Mouse (Mus musculus) limb, embryonic 14.5 days (tissue): ENCODE data around the gene Cnnm1. TPM values are rescaled to one million over a fixed set of nuclear protein-coding genes. Genes with fewer than 3 reads are reported as not detected.

Experiments used
- ATAC-seq: fragments of 200-750 bp; cut with Nextera tagmentation; 2 replicates; pipeline ENCODE4 v1.8.0; 2017; ENCODE audit warnings: low read depth, moderate number of reproducible peaks, moderate TSS enrichment; ENCODE audit not compliant: low FRiP score
- DNase-seq: peaks from one replicate; pipeline ENCODE4 v3.0.0-alpha.2; 2015; ENCODE audit warnings: low spot score
- H3K27ac ChIP-seq: fragments of 300-500 bp; sonication (generic); replicated peaks from 2 replicates; pipeline ENCODE4 v1.5.1; 2014; ENCODE audit warnings: low read depth, mild to moderate bottlenecking, low read length, moderate library complexity, mixed read lengths
- H3K27me3 ChIP-seq: fragments of 300-500 bp; sonication (generic); 2 replicates; pipeline ENCODE4 v1.6.1; 2014; ENCODE audit warnings: low read length, mixed read lengths; ENCODE audit not compliant: control insufficient read depth, insufficient read depth
- H3K36me3 ChIP-seq: fragments of 300-500 bp; sonication (generic); 2 replicates; pipeline ENCODE4 v1.6.1; 2014; ENCODE audit warnings: mild to moderate bottlenecking, low read length, moderate library complexity, mixed read lengths; ENCODE audit not compliant: control insufficient read depth, insufficient read depth
- H3K4me1 ChIP-seq: fragments of 300-500 bp; sonication (generic); 2 replicates; pipeline ENCODE4 v1.6.1; 2014; ENCODE audit warnings: antibody characterized with exemption, low read length, mixed read lengths; ENCODE audit not compliant: control insufficient read depth, insufficient read depth
- H3K4me2 ChIP-seq: fragments of 300-500 bp; sonication (generic); replicated peaks from 2 replicates; pipeline ENCODE4 v1.6.1; 2014; ENCODE audit warnings: low read depth, mild to moderate bottlenecking, low read length, moderate library complexity; ENCODE audit not compliant: severe bottlenecking
- H3K4me3 ChIP-seq: fragments of 300-500 bp; sonication (generic); replicated peaks from 2 replicates; pipeline ENCODE4 v1.5.1; 2014; ENCODE audit warnings: low read length
- H3K9ac ChIP-seq: fragments of 300-500 bp; sonication (generic); 2 replicates; pipeline ENCODE4 v1.6.1; 2014; ENCODE audit warnings: mild to moderate bottlenecking, low read depth, low read length, moderate library complexity; ENCODE audit not compliant: severe bottlenecking
- H3K9me3 ChIP-seq: fragments of 300-500 bp; sonication (generic); 2 replicates; pipeline ENCODE4 v1.6.1; 2016; ENCODE audit warnings: low read length; ENCODE audit not compliant: control insufficient read depth
- POLR2A ChIP-seq: fragments of 200-500 bp; IDR thresholded peaks from 2 replicates; pipeline ENCODE4 v1.8.0; 2012; ENCODE audit warnings: inconsistent platforms, mild to moderate bottlenecking, moderate library complexity, borderline replicate concordance; ENCODE audit not compliant: insufficient read depth, insufficient read length; ENCODE audit errors: extremely low read depth
- WGBS: fragments of 180-500 bp; shearing (Covaris S2); extraction: QIAGEN DNeasy Blood & Tissue Kit; methylation state at CpG from one replicate; pipeline ENCODE4 v1.1.7; 2014; 5-methylcytosine and 5-hydroxymethylcytosine counted together
- polyA plus RNA-seq, 2 experiments: library from polyadenylated mRNA; depleted of rRNA in 1 of 2; stranded (reverse) in 1 of 2; unstranded in 1 of 2; fragments of >200 nt; fragmentation: Nextera tagmentation in 1 of 2; extraction: Ambion mirVana in 1 of 2; gene quantifications; 2 replicates each; pipeline versions ENCODE4 v1.2.1 to v1.2.3; 2012 to 2014

Gene Cnnm1
- polyA plus RNA-seq, 2 experiments, result 1.3 to 3.3 TPM

DNA sequence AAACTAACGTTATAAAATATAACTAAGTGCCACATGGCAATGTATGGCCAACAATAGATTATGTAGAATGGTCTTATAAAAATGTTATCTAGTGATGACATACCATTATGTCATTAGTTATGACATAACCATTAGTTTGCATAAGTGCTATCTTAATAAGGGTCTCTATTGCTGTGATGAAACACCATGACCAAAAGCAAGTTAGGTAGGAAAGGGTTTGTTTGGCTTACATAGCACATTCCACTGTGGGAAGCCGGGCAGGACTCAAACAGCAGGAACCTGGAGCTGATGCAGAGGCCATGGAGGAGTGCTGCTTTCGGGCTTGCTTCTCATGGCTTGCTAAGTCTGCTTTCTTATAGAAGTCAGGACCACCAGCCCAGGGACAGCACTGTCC is 24.1 kb downstream of the Cnnm1 start:
- Histone ChIP-seq H3K9ac (no peak overlapping the region), H3K9me3 (no peaks in the 10 kb centered on the region), H3K4me1 (no peaks in the 10 kb centered on the region), H3K36me3 (no peaks in the 10 kb centered on the region), H3K4me2 (no peak overlapping the region), H3K27ac (no peak overlapping the region), H3K27me3 (no peaks in the 10 kb centered on the region), H3K4me3 (no peak overlapping the region)
- no peak for TF ChIP-seq POLR2A
- no peak for DNase-seq
- no peak for ATAC-seq
- 82% methylated on average over 3 of the region's 3 CpGs for WGBS

DNA sequence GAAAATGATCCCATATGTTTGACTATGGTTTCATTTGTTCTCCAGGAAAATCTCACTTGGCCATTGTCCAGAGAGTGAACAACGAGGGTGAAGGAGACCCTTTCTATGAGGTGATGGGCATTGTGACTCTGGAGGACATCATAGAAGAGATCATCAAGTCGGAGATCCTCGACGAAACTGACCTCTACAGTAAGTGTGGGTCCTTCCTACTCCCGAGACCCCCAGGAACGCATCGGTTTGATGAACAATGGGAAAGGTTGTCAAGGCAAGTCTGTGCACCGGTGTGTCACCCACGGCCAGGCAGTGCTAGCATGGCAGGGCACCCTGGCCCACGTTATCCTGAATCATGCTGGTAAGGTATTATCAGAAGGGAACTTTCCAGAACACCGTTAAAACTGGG is 24.8 kb downstream of the Cnnm1 start:
- no peak for DNase-seq
- Histone ChIP-seq H3K9ac (no peak overlapping the region), H3K4me3 (no peak overlapping the region), H3K27me3 (no peaks in the 10 kb centered on the region), H3K36me3 (no peaks in the 10 kb centered on the region), H3K4me2 (no peak overlapping the region), H3K4me1 (no peaks in the 10 kb centered on the region), H3K9me3 (no peaks in the 10 kb centered on the region), H3K27ac (no peak overlapping the region)
- no peak for TF ChIP-seq POLR2A
- ATAC-seq, result no peak
- WGBS, result 90% methylated on average over 11 of the region's 11 CpGs

- H3K4me1 ChIP-seq, result no peaks in the 10 kb centered on the region
- no peak for DNase-seq
- no peak overlapping the region for H3K4me3 ChIP-seq
- ATAC-seq, result no peak
- H3K9ac ChIP-seq, result no peak overlapping the region
- no peak overlapping the region for H3K27ac ChIP-seq
- no peak overlapping the region for H3K4me2 ChIP-seq
- no peaks in the 10 kb centered on the region for H3K27me3 ChIP-seq
- H3K36me3 ChIP-seq, result no peaks in the 10 kb centered on the region
- WGBS, result 92% methylated on average over 14 of the region's 14 CpGs
- TF ChIP-seq POLR2A, result no peak
- H3K9me3 ChIP-seq, result no peaks in the 10 kb centered on the region
Observed at GRCm38 (mm10) chr19:43465601-43466255, 25.5 kb downstream of the Cnnm1 start.

DNA sequence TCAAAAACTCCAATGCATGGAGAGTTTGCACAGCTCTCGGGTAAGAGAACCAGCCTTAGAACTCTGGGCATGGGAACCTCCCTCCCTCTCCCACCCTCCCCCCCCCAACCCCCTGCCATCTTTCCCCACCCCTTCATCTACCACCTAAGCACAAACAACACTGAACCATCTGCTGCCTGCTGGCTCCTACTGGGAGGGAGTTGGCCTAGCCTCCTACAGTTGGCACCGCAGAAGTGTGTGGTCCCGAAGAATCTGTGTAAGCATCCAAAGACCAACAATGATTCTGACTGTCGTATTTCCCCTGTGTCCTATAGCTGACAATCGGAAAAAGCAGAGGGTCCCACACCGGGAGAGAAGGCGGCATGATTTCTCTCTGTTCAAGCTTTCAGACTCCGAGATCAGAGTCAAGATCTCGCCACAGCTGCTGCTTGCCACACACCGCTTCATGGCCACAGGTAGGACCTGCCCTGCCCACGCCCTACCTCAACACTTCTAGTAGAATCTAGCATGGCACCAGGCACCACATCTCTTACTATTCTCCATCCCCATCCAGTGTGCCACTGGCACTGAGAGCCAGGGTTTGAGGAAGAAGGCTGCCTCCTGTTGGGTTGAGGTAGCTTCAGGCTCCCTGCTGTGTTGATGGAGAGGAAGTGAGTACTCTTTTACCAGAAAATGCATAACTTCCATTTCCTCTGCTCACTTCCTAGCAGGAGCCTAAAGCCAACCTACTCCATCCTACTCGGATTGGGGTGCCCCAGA is 27.9 kb downstream of the Cnnm1 start:
- no peak overlapping the region for H3K9ac ChIP-seq
- H3K4me1 ChIP-seq, result no peaks in the 10 kb centered on the region
- ATAC-seq (no peak), DNase-seq (no peak)
- H3K4me2 ChIP-seq, result no peak overlapping the region
- no peaks in the 10 kb centered on the region for H3K36me3 ChIP-seq
- WGBS, result 86% methylated on average over 12 of the region's 12 CpGs
- no peaks in the 10 kb centered on the region for H3K9me3 ChIP-seq
- no peak for TF ChIP-seq POLR2A
- no peaks in the 10 kb centered on the region for H3K27me3 ChIP-seq
- no peak overlapping the region for H3K4me3 ChIP-seq
- no peak overlapping the region for H3K27ac ChIP-seq

- H3K27me3 ChIP-seq, result no peaks in the 10 kb centered on the region
- no peaks in the 10 kb centered on the region for H3K36me3 ChIP-seq
- H3K4me1 ChIP-seq, result no peaks in the 10 kb centered on the region
- no peak overlapping the region for H3K4me3 ChIP-seq
- H3K27ac ChIP-seq, result no peak overlapping the region
- no peak for TF ChIP-seq POLR2A
- ATAC-seq (no peak), DNase-seq (no peak)
- H3K4me2 ChIP-seq, result no peak overlapping the region
- no peak overlapping the region for H3K9ac ChIP-seq
- 61% methylated on average over 7 of the region's 7 CpGs for WGBS
- H3K9me3 ChIP-seq, result no peaks in the 10 kb centered on the region
Observed at GRCm38 (mm10) chr19:43469333-43469732, 29.1 kb downstream of the Cnnm1 start.
